Mouse (Mus musculus) heart, adult 2 months (tissue): ENCODE data around the gene Phf21b. TPM values are rescaled to one million over a fixed set of nuclear protein-coding genes. Genes with fewer than 3 reads are reported as not detected.

Source experiments
- DNase-seq, 2 experiments: peaks; one replicate each; pipeline ENCODE4 v3.0.0; 2021
- H3K27ac ChIP-seq: fragments of 200-600 bp; 2 replicates; pipeline ENCODE4 v1.8.1; 2022
- H3K27me3 ChIP-seq: fragments of 200-500 bp; 2 replicates; pipeline ENCODE4 v1.6.1; 2012; ENCODE audit warnings: mild to moderate bottlenecking, low read length, inconsistent platforms, mixed read lengths; ENCODE audit not compliant: control insufficient read depth, insufficient read depth
- H3K36me3 ChIP-seq: fragments of 200-500 bp; 2 replicates; pipeline ENCODE4 v1.6.1; 2012; ENCODE audit warnings: low read length, inconsistent platforms; ENCODE audit not compliant: control insufficient read depth, insufficient read depth
- H3K4me1 ChIP-seq: fragments of 200-500 bp; 2 replicates; pipeline ENCODE4 v1.6.1; 2011; ENCODE audit warnings: low read length; ENCODE audit not compliant: control insufficient read depth, insufficient read depth
- H3K4me3 ChIP-seq: fragments of 200-600 bp; 2 replicates; pipeline ENCODE4 v1.8.1; 2022
- H3K79me2 ChIP-seq: fragments of 200-500 bp; replicated peaks from 2 replicates; pipeline ENCODE4 v1.6.1; 2012; ENCODE audit warnings: mild to moderate bottlenecking, inconsistent platforms, low read length, moderate library complexity, mixed read lengths; ENCODE audit not compliant: control insufficient read depth, insufficient read depth
- H3K9ac ChIP-seq: fragments of 200-500 bp; 2 replicates; pipeline ENCODE4 v1.6.1; 2012; ENCODE audit warnings: low read depth, mild to moderate bottlenecking, control low read depth, inconsistent platforms, low read length, mixed read lengths
- CTCF ChIP-seq: fragments of 200-600 bp; IDR thresholded peaks from 2 replicates; pipeline ENCODE4 v1.8.1; 2022; ENCODE audit warnings: antibody characterized with exemption, mild to moderate bottlenecking, moderate library complexity
- EP300 ChIP-seq: fragments of 200-500 bp; IDR thresholded peaks from 2 replicates; pipeline ENCODE4 v1.6.1; 2011; ENCODE audit warnings: low read depth, low read length, control low read depth; ENCODE audit not compliant: insufficient read depth
- POLR2A ChIP-seq: fragments of 200-500 bp; IDR thresholded peaks from 2 replicates; pipeline ENCODE4 v1.6.1; 2011; ENCODE audit warnings: mild to moderate bottlenecking, low read depth, low read length, control low read depth; ENCODE audit not compliant: insufficient read depth
- WGBS: fragments of 180-500 bp; shearing (Covaris S2); methylation state at CpG from one replicate; pipeline ENCODE4 v1.1.7; 2018; 5-methylcytosine and 5-hydroxymethylcytosine counted together
- intact Hi-C: fragments of 180-260 bp; cut with DNase I; formaldehyde crosslinking; loops from one replicate; pipeline ENCODE4 v1.15.1; 2025
- polyA plus RNA-seq: library from polyadenylated mRNA; depleted of rRNA; stranded (reverse); fragments of >200 nt; gene quantifications from 2 replicates; pipeline ENCODE4 v1.2.3, GENCODE M21; 2012
- total RNA-seq, 2 experiments: library from RNA; stranded (reverse); gene quantifications; 2 replicates each; pipeline ENCODE4 v1.2.3; 2021

Phf21b gene
- total and polyA plus RNA-seq, 3 experiments: 1.1 to 3.3 (median 1.1) TPM

DNA sequence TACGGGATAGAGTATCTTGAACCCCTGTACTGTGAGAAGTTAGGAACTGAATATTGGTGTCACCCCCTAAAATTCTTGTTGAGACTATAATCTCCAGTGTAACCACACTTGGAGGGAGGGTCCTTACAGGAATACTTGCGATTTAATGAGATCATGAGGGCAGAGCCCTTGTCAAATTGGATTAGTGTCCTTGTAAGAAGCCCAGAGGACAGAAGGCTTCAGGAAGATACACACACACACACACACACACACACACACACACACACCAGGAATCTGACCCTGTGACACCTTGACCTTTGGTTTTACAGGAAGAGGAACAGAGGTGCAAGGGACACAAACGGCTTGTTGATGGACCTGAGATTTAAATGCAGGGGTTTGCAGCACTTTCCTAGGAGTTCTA lies 35.4 kb upstream of the Phf21b start:
- Histone ChIP-seq H3K27me3 (no peaks in the 10 kb centered on the region), H3K4me1 (no peaks in the 10 kb centered on the region), H3K36me3 (no peaks in the 10 kb centered on the region), H3K9ac (no peak overlapping the region), H3K27ac (no peak overlapping the region), H3K79me2 (no peaks in the 10 kb centered on the region), H3K4me3 (no peak overlapping the region)
- WGBS: 44% methylated on average over 3 of the region's 3 CpGs
- no peak for TF ChIP-seq POLR2A
- no peak for TF ChIP-seq CTCF
- TF ChIP-seq EP300: no peak
- DNase-seq: no peak
- intact Hi-C loops: loop anchor here (1.0 to 5.0 kb wide), 3 partner anchors 88 to 134 kb away; no protein-coding TSS in a partner anchor

DNA sequence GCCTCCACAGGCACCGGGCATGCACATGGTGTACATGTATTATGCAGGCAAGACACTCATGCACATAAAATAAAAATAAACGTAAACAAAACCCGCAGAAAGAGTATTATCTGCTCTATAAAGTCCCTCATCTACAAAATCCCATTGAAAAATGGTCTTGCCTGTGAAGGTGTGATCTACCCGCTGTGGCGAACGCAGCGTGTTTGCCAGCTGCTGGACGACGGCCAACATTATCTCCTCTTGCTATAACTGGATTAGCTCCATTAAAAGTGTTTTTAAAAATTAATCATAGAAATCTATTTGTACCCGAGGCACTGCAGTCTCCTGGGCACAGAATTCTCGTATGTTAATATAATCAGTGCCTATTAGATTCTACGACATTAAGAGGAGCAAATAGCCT lies 32.2 kb upstream of the Phf21b start:
- no peak overlapping the region for H3K9ac ChIP-seq
- no peak for DNase-seq
- WGBS: 61% methylated on average over 12 of the region's 12 CpGs
- no peaks in the 10 kb centered on the region for H3K79me2 ChIP-seq
- H3K27ac ChIP-seq: no peak overlapping the region
- no peak overlapping the region for H3K4me3 ChIP-seq
- no peaks in the 10 kb centered on the region; the same call in 1 of the 2 replicates for H3K27me3 ChIP-seq
- no peaks in the 10 kb centered on the region for H3K36me3 ChIP-seq
- H3K4me1 ChIP-seq: no peaks in the 10 kb centered on the region
- intact Hi-C loops: no loop called here
- no peak for TF ChIP-seq CTCF
- no peak for TF ChIP-seq POLR2A
- no peak for TF ChIP-seq EP300

DNA sequence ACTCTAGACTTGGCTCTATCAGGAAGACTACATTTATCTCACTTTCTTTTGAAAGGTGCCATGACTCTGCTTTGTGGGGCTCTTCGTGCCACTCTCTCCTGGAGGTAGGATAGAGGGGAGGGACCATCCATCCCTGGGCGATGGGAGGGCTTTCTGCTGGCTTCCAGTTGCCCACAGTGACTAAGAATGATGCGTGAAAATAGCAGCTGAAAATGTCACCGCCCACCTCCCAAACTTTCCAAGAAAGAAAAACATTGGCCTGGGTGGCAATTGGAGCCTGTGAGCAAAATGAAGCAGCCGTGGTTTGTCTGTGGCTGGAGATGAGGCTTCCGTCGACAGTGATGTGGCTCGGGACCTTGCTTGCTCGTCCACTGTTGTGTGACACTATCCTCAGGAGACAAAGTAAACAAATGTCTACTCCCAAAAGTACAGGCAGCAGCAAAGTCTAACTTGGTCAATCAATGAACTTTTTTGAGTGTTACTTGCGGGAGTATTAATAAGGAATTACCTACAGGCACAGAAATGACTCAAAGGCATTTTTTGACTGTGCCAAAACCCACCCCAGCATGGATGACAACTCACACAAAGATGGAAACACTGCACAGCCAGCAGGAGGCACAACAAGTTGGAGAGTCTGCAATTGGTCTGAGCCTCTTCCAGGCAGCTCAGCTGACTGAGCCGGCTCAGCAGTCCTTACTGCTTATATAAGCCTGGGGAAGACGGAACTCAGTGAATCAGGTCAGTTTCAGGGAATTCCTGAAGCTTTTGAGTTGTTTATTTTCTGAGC lies 21.4 kb upstream of the Phf21b start:
- H3K4me3 ChIP-seq: no peak overlapping the region
- H3K4me1 ChIP-seq: no peaks in the 10 kb centered on the region
- TF ChIP-seq CTCF: no peak
- H3K36me3 ChIP-seq: no peaks in the 10 kb centered on the region
- no peak for DNase-seq
- H3K79me2 ChIP-seq: no peaks in the 10 kb centered on the region
- H3K9ac ChIP-seq: no peak overlapping the region
- H3K27ac ChIP-seq: no peak overlapping the region
- intact Hi-C loops: no loop called here
- WGBS: 70% methylated on average over 12 of the region's 12 CpGs
- no peaks in the 10 kb centered on the region for H3K27me3 ChIP-seq

DNA sequence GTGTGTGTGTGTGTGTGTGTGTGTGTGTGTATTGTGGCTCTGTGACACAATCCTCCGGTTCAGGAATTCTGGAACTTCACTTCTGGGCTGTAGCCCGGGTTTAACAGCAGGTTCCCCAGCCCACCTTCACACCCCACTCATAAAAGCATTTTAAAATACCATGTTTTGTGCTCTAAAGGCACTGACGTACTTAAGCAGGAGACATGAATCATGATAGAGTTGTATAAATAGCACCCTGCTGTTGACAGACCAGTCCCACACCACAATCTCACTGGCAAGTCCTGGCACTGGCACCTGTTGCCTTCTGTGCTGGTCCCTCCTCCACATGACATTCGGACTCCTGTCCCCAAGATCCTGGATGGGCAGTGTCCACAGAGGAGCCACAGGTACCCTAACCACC lies 18.0 kb upstream of the Phf21b start:
- H3K4me3 ChIP-seq: no peak overlapping the region
- TF ChIP-seq CTCF: no peak
- no peak for TF ChIP-seq POLR2A
- TF ChIP-seq EP300: no peak
- no peak overlapping the region for H3K27ac ChIP-seq
- no peak for DNase-seq
- H3K9ac ChIP-seq: no peak overlapping the region
- H3K27me3 ChIP-seq: no peaks in the 10 kb centered on the region
- no peaks in the 10 kb centered on the region for H3K79me2 ChIP-seq
- H3K4me1 ChIP-seq: no peaks in the 10 kb centered on the region
- intact Hi-C loops: no loop called here
- WGBS: 59% methylated on average over 4 of the region's 4 CpGs
- no peaks in the 10 kb centered on the region for H3K36me3 ChIP-seq

DNA sequence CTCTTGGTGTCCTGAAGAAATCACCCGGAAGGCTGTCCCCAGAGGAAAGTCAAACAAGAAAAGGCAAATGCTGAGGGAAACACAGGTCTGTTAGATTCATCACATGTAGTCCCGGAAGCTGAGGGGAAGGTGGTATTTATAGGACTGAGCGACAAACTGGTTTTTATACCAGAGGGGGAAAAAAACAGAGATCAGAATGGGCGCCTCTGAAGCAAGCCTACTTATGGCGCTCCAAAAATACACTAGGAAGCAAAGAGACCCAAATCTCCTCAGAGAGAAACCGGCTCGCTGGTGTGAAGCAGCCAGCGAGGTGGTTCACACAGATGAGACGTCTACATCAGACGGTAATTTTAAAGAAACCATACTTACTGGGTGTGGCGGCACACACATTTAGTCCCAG lies 17.2 kb upstream of the Phf21b start:
- H3K27ac ChIP-seq: peak overlapping the region; percentile 2; the same call in 1 of the 2 replicates
- H3K79me2 ChIP-seq: no peaks in the 10 kb centered on the region
- WGBS: 76% methylated on average over 11 of the region's 11 CpGs
- intact Hi-C loops: no loop called here
- DNase-seq: no peak
- TF ChIP-seq CTCF: no peak
- TF ChIP-seq EP300: no peak
- no peak for TF ChIP-seq POLR2A
- no peak overlapping the region for H3K9ac ChIP-seq
- H3K27me3 ChIP-seq: no peaks in the 10 kb centered on the region
- no peaks in the 10 kb centered on the region for H3K36me3 ChIP-seq
- no peaks in the 10 kb centered on the region for H3K4me1 ChIP-seq
- H3K4me3 ChIP-seq: no peak overlapping the region

DNA sequence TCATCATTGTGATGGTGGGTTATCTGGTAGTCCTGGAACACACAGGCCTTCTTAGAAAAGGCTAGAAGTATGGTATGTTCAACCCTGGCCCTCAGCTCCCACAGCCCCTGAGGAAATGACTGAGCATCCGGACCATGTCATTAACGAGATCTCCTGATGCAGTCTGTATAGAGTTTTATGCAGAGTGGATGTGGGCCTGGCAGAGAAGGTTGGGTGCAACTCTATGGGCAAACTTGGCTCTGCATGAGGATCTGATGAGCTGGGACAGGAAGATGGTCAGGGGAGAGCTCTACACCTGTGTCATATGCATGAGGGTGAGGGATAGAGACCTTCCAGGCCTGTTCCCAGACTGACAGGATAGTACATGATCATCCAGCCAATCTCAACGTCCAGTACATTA lies 16.0 kb upstream of the Phf21b start:
- no peak for DNase-seq
- TF ChIP-seq POLR2A (no peak), EP300 (no peak), CTCF (no peak)
- Histone ChIP-seq H3K27ac (no peak overlapping the region), H3K9ac (no peak overlapping the region), H3K4me3 (no peak overlapping the region), H3K27me3 (no peaks in the 10 kb centered on the region), H3K79me2 (no peaks in the 10 kb centered on the region), H3K4me1 (no peaks in the 10 kb centered on the region), H3K36me3 (no peaks in the 10 kb centered on the region)
- intact Hi-C loops: no loop called here
- WGBS: 66% methylated on average over 3 of the region's 3 CpGs
